Mouse (Mus musculus): Measurements from ENCODE around the gene Ccm2.

The Ccm2 gene

GRCm38 (mm10) chr11:6603887-6604603 is 57.4 kb downstream of the Ccm2 start:
- DNase-seq (ENCODE audit: low spot score): peak; percentile 49

GRCm38 (mm10) chr11:6604604-6604936 is 57.9 kb downstream of the Ccm2 start:
- no peak for DNase-seq (ENCODE audit: low spot score)

GRCm38 (mm10) chr11:6605021-6605481 is 58.4 kb downstream of the Ccm2 start:
- no peak for DNase-seq (ENCODE audit: low spot score)

GRCm38 (mm10) chr11:6605491-6606399 is 59.1 kb downstream of the Ccm2 start, which contains the start of gene Nacad:
Nacad (minus strand) TSS chr11:6606053.
- DNase-seq (ENCODE audit: low spot score): no peak

- no peak for DNase-seq (ENCODE audit: low spot score)
Measured at GRCm38 (mm10) chr11:6615250-6616205, 68.8 kb downstream of the Ccm2 start.

GRCm38 (mm10) chr11:6623704-6624103 is 77.0 kb downstream of the Ccm2 start:
- DNase-seq (ENCODE audit: low spot score): no peak

GRCm38 (mm10) chr11:6624619-6625382 is 78.1 kb downstream of the Ccm2 start:
- no peak for DNase-seq (ENCODE audit: low spot score)

- peak; percentile 90 for DNase-seq (ENCODE audit: low spot score)
Measured at GRCm38 (mm10) chr11:6625478-6626387, 79.0 kb downstream of the Ccm2 start, which contains the start of gene Tbrg4. Tbrg4 (minus strand) TSS chr11:6626067.

GRCm38 (mm10) chr11:6626388-6626772 is 79.7 kb downstream of the Ccm2 start:
- no peak for DNase-seq (ENCODE audit: low spot score)

GRCm38 (mm10) chr11:6627731-6628130 is 81.0 kb downstream of the Ccm2 start:
- DNase-seq (ENCODE audit: low spot score): peak; percentile 72

- peak; percentile 45 for DNase-seq (ENCODE audit: low spot score)
Measured at GRCm38 (mm10) chr11:6628568-6628967, 81.9 kb downstream of the Ccm2 start.

- peak; percentile 47 for DNase-seq (ENCODE audit: low spot score)
Measured at GRCm38 (mm10) chr11:6629655-6630054, 83.0 kb downstream of the Ccm2 start.

- peak; percentile 41 for DNase-seq (ENCODE audit: low spot score)
Measured at GRCm38 (mm10) chr11:6636150-6636549, 89.5 kb downstream of the Ccm2 start.

GRCm38 (mm10) chr11:6638537-6638936 is 91.8 kb downstream of the Ccm2 start, which contains the start of gene Wap:
Wap (minus strand) TSS chr11:6638637.
- no peak for DNase-seq (ENCODE audit: low spot score)

GRCm38 (mm10) chr11:6639072-6639471 is 92.4 kb downstream of the Ccm2 start:
- no peak for DNase-seq (ENCODE audit: low spot score)

GRCm38 (mm10) chr11:6644566-6644965 is 97.9 kb downstream of the Ccm2 start:
- DNase-seq (ENCODE audit: low spot score): no peak
